Mouse (Mus musculus) liver, postnatal 0 days (tissue): Measurements from ENCODE around the gene Eif4g2. TPM values are rescaled to one million over a fixed set of nuclear protein-coding genes. Genes with fewer than 3 reads are reported as not detected.

Experiments used
- ATAC-seq: fragments of 200-750 bp; cut with Nextera tagmentation; 2 replicates; pipeline ENCODE4 v1.8.0; 2017; ENCODE audit warnings: mild to moderate bottlenecking, moderate library complexity
- DNase-seq: peaks from one replicate; pipeline ENCODE4 v3.0.0-alpha.2; 2016
- H3K27ac ChIP-seq: fragments of 300-500 bp; sonication (generic); 2 replicates; pipeline ENCODE4 v1.5.1; 2014; ENCODE audit warnings: antibody characterized with exemption, moderate library complexity, mild to moderate bottlenecking, low read depth
- H3K27me3 ChIP-seq: fragments of 300-500 bp; sonication (generic); 2 replicates; pipeline ENCODE4 v1.6.1; 2014; ENCODE audit warnings: low read length, control low read depth, mixed read lengths; ENCODE audit not compliant: insufficient read depth
- H3K36me3 ChIP-seq: fragments of 300-500 bp; sonication (generic); replicated peaks from 2 replicates; pipeline ENCODE4 v1.6.1; 2014; ENCODE audit warnings: mild to moderate bottlenecking, control low read depth, low read length, moderate library complexity, mixed read lengths; ENCODE audit not compliant: insufficient read depth
- H3K4me1 ChIP-seq: fragments of 300-500 bp; sonication (generic); 2 replicates; pipeline ENCODE4 v1.6.1; 2014; ENCODE audit warnings: antibody characterized with exemption, mild to moderate bottlenecking, control low read depth; ENCODE audit not compliant: insufficient read depth
- H3K4me2 ChIP-seq: fragments of 300-500 bp; sonication (generic); 2 replicates; pipeline ENCODE4 v1.6.1; 2014; ENCODE audit warnings: low read depth, mild to moderate bottlenecking, low read length, moderate library complexity, mixed read lengths
- H3K4me3 ChIP-seq: fragments of 300-500 bp; sonication (generic); 2 replicates; pipeline ENCODE4 v1.5.1; 2014; ENCODE audit warnings: low read depth, low read length
- H3K9ac ChIP-seq: fragments of 300-500 bp; sonication (generic); replicated peaks from 2 replicates; pipeline ENCODE4 v1.6.1; 2014; ENCODE audit warnings: mild to moderate bottlenecking, moderate library complexity
- H3K9me3 ChIP-seq: fragments of 300-500 bp; sonication (generic); 2 replicates; pipeline ENCODE4 v1.6.1; 2016; ENCODE audit warnings: mild to moderate bottlenecking, control low read depth, low read length, mixed read lengths
- CTCF ChIP-seq: sonication (generic); IDR thresholded peaks from 2 replicates; pipeline ENCODE4 v1.5.1; 2016; ENCODE audit warnings: antibody characterized with exemption, low read depth
- EP300 ChIP-seq: IDR thresholded peaks from 2 replicates; pipeline ENCODE4 v1.6.1; 2016; ENCODE audit warnings: antibody characterized with exemption, low read depth, mild to moderate bottlenecking
- WGBS: fragments of 180-500 bp; shearing (Covaris S2); extraction: QIAGEN DNeasy Blood & Tissue Kit; methylation state at CpG from one replicate; pipeline ENCODE4 v1.1.7; 2014; ENCODE audit not compliant: insufficient replicate concordance; 5-methylcytosine and 5-hydroxymethylcytosine counted together
- polyA plus RNA-seq: library from polyadenylated mRNA; unstranded; fragments of >200 nt; fragmentation: Nextera tagmentation; extraction: Ambion mirVana; gene quantifications from 2 replicates; pipeline ENCODE4 v1.2.1, GENCODE M21; 2015

Eif4g2 gene
- polyA plus RNA-seq, 1 experiment from 2014 or later, result 200 TPM

DNA sequence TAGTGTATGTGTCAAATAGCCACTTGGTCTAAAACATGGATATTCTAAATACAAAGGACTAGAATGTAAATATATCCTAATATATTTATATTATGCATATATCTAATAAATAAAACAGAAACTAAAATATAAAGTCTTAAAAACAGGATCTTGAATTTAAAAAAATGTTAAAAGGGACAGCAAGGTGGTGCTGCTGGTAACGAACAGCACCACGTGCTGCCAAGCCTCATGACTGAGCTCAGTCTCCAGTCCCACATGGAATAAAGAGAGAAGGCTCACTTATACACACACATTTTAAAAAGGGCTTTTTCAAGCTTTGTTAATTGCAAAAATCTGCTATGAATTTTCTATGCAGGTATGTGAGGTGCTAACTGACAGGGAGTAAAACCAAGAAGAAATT, 1.6 kb upstream of the Eif4g2 start:
- 50% methylated on average over 2 of the region's 2 CpGs for WGBS
- no peak overlapping the region for H3K4me2 ChIP-seq
- H3K4me1 ChIP-seq, result peaks cover 21% of the 10 kb centered on the region
- DNase-seq (no peak), ATAC-seq (no peak)
- no peak overlapping the region for H3K27ac ChIP-seq
- no peaks in the 10 kb centered on the region for H3K27me3 ChIP-seq
- H3K9ac ChIP-seq, result no peak overlapping the region
- H3K9me3 ChIP-seq, result no peaks in the 10 kb centered on the region
- peaks cover 18% of the 10 kb centered on the region for H3K36me3 ChIP-seq
- no peak for TF ChIP-seq CTCF
- TF ChIP-seq EP300, result no peak
- no peak overlapping the region for H3K4me3 ChIP-seq

GRCm38 (mm10) chr7:111083733-111084120, 897 bp upstream of the Eif4g2 start:
- Histone ChIP-seq H3K27me3 (no peaks in the 10 kb centered on the region), H3K4me2 (peak overlapping the region; percentile 77), H3K9me3 (no peaks in the 10 kb centered on the region), H3K27ac (peak overlapping the region; percentile 100), H3K4me1 (peaks cover 21% of the 10 kb centered on the region), H3K36me3 (peaks cover 25% of the 10 kb centered on the region), H3K4me3 (peak overlapping the region; percentile 100), H3K9ac (peak overlapping the region; percentile 100)
- no peak for DNase-seq
- WGBS, result 10% methylated on average over 4 of the region's 4 CpGs
- TF ChIP-seq EP300, result no peak
- TF ChIP-seq CTCF, result no peak
- no peak for ATAC-seq

DNA sequence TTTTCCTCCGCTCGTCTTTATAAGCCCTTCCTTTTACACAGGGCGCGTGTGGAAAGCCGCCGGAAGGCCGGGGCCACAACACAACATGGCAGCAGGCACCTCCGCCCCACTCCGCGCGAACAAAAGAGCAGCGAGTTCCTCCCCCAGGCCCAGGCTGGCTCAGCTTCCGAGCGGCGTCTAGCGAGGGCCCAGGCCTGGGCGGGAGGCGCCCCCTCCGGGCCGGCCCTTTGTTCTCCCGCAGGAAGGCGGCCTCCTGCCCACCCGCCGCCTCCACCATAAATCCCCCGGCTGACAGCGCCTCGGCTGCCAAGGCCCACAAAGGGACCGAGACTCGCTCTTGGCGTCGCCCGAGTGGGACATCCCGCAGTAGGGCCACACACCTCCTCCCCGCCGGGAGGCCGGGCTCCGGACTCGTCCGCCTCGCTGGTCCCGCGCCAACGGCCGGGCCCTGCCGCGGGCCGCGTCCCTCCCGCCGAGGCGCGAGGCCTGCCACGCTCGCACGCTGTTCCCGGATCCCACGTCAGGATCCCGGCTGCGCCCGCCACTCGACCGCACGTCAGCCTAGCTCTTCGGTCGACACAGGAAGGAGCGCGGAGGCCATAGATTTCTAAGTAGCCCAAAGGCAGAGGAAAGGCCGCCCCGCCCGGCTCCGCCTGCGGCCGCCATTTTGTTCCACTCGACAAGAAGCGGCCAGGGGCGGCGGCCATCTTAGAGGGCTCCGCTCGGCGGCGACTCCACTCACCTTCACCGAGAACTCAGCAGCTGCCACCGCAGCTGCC, 598 bp downstream of the Eif4g2 start:
- peak overlapping the region; percentile 100 for H3K27ac ChIP-seq
- DNase-seq (peak; percentile 91), ATAC-seq (peak; percentile 77)
- under 1% methylated on average over 75 of the region's 83 CpGs for WGBS
- H3K4me1 ChIP-seq, result peaks cover 21% of the 10 kb centered on the region
- H3K4me2 ChIP-seq, result peak overlapping the region; percentile 71
- peak; percentile 30 for TF ChIP-seq CTCF
- TF ChIP-seq EP300, result no peak
- H3K9me3 ChIP-seq, result no peaks in the 10 kb centered on the region
- H3K36me3 ChIP-seq, result peaks cover 39% of the 10 kb centered on the region
- H3K4me3 ChIP-seq, result peak overlapping the region; percentile 100
- peak overlapping the region; percentile 100 for H3K9ac ChIP-seq
- H3K27me3 ChIP-seq, result no peaks in the 10 kb centered on the region

- Histone ChIP-seq H3K36me3 (peaks cover 53% of the 10 kb centered on the region), H3K4me3 (peak overlapping the region; percentile 100), H3K9ac (peak overlapping the region; percentile 100), H3K4me2 (peak overlapping the region; percentile 71), H3K27me3 (no peaks in the 10 kb centered on the region), H3K4me1 (peaks cover 23% of the 10 kb centered on the region), H3K9me3 (no peaks in the 10 kb centered on the region), H3K27ac (peak overlapping the region; percentile 61; the same call in 1 of the 2 replicates)
- TF ChIP-seq EP300 (no peak), CTCF (no peak)
- 75% methylated on average over 3 of the region's 3 CpGs for WGBS
- DNase-seq (no peak), ATAC-seq (no peak)
Observed at GRCm38 (mm10) chr7:111080876-111081275, 2.0 kb downstream of the Eif4g2 start.

GRCm38 (mm10) chr7:111080026-111080425, 2.8 kb downstream of the Eif4g2 start:
- no peak overlapping the region for H3K27ac ChIP-seq
- H3K4me1 ChIP-seq, result peaks cover 21% of the 10 kb centered on the region
- H3K4me2 ChIP-seq, result peak overlapping the region; percentile 71
- DNase-seq (no peak), ATAC-seq (no peak)
- TF ChIP-seq EP300 (no peak), CTCF (no peak)
- 72% methylated on average over 8 of the region's 8 CpGs for WGBS
- peak overlapping the region; percentile 100; the same call in 1 of the 2 replicates for H3K4me3 ChIP-seq
- peaks cover 59% of the 10 kb centered on the region for H3K36me3 ChIP-seq
- no peaks in the 10 kb centered on the region for H3K9me3 ChIP-seq
- no peak overlapping the region for H3K9ac ChIP-seq
- no peaks in the 10 kb centered on the region for H3K27me3 ChIP-seq

DNA sequence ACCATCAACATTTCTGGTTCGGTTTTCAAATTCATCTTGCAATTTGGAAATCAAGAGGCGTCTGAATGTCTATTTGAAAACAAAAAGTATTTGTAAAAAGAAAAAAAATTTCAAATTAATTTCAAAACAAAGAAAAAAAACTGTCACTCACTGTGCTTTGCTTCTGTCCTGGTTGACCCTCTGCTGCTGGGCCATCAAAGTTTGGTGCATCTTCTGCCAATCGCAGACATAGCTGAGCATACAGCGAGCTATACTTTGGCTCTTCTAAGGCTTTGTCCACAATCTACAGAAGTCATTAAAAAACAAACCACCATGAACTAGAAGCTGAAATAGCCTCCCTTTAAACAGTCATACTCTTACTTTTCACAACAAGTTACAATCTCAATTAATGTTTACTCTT, 4.6 kb downstream of the Eif4g2 start:
- ATAC-seq, result no peak
- no peak overlapping the region for H3K4me3 ChIP-seq
- peaks cover 17% of the 10 kb centered on the region for H3K4me1 ChIP-seq
- H3K9ac ChIP-seq, result no peak overlapping the region
- no peak overlapping the region for H3K27ac ChIP-seq
- H3K27me3 ChIP-seq, result no peaks in the 10 kb centered on the region
- no peaks in the 10 kb centered on the region for H3K9me3 ChIP-seq
- peaks cover 76% of the 10 kb centered on the region for H3K36me3 ChIP-seq
- DNase-seq, result no peak
- no peak overlapping the region for H3K4me2 ChIP-seq
- WGBS, result 95% methylated on average over 4 of the region's 4 CpGs
- no peak for TF ChIP-seq EP300
- TF ChIP-seq CTCF, result no peak
